Mouse (Mus musculus): ENCODE measurements around the gene Mindy4. TPM values are rescaled to one million over a fixed set of nuclear protein-coding genes. Genes with fewer than 3 reads are reported as not detected.
A peak's percentile ranks its signal among the peaks of the same experiment; 100 is the strongest.

Mindy4 gene
- polyA plus RNA-seq, 1 experiment from 2014 or later, result 18.6 TPM

- Histone ChIP-seq H3K9me3 (ENCODE audit: control insufficient read depth, low read length) (no peaks in the 10 kb centered on the region), H3K9ac (ENCODE audit: low read length) (no peak overlapping the region), H3K27me3 (ENCODE audit: control insufficient read depth, insufficient read depth, low read depth, low read length) (no peaks in the 10 kb centered on the region), H3K4me2 (ENCODE audit: low read depth, low read length) (no peak overlapping the region), H3K4me1 (replicated peaks; ENCODE audit: control insufficient read depth, insufficient read depth, low read length) (peaks cover 12% of the 10 kb centered on the region; the same call in 1 of the 2 replicates), H3K36me3 (ENCODE audit: control insufficient read depth, insufficient read depth, low read length) (no peaks in the 10 kb centered on the region), H3K27ac (ENCODE audit: low read length) (no peak overlapping the region), H3K4me3 (ENCODE audit: low read length) (no peak overlapping the region)
- no peak for ATAC-seq (ENCODE audit: low read depth)
- WGBS, result 89% methylated on average over 7 of the region's 7 CpGs
Observed at GRCm38 (mm10) chr6:55232101-55232500, 28.9 kb downstream of the Mindy4 start.

- peaks cover 12% of the 10 kb centered on the region; the same call in 1 of the 2 replicates for H3K4me1 ChIP-seq (replicated peaks; ENCODE audit: control insufficient read depth, insufficient read depth, low read length)
- H3K9me3 ChIP-seq (ENCODE audit: control insufficient read depth, low read length), result no peaks in the 10 kb centered on the region
- no peaks in the 10 kb centered on the region for H3K27me3 ChIP-seq (ENCODE audit: control insufficient read depth, insufficient read depth, low read depth, low read length)
- H3K4me3 ChIP-seq (ENCODE audit: low read length), result no peak overlapping the region
- no peak overlapping the region for H3K4me2 ChIP-seq (ENCODE audit: low read depth, low read length)
- no peak overlapping the region for H3K9ac ChIP-seq (ENCODE audit: low read length)
- H3K36me3 ChIP-seq (ENCODE audit: control insufficient read depth, insufficient read depth, low read length), result no peaks in the 10 kb centered on the region
- ATAC-seq (ENCODE audit: low read depth), result peak; percentile 61
- no peak overlapping the region for H3K27ac ChIP-seq (ENCODE audit: low read length)
- WGBS, result 46% methylated on average over 3 of the region's 3 CpGs
Observed at GRCm38 (mm10) chr6:55232524-55233264, 29.5 kb downstream of the Mindy4 start.

DNA sequence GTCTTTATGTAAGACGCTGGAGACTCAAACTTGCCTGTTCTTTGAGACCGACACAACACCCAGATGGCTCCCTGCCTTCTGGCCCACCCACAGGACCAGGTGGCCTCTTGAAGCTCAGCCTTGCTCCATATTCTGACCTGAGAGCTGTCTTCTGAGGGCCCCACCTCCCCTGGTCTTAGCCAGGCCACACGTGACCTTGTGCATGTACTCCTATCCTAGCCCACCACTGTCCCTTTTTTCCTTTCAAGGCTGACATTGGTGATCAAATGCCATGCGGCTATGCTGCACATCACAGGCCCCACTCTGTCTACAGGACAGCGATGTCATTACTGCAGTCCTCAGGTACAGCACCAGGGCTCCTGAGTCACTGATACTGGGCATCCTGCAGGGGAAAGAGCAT, 30.1 kb downstream of the Mindy4 start:
- no peaks in the 10 kb centered on the region for H3K27me3 ChIP-seq (ENCODE audit: control insufficient read depth, insufficient read depth, low read depth, low read length)
- 94% methylated on average over 5 of the region's 5 CpGs for WGBS
- ATAC-seq (ENCODE audit: low read depth), result no peak

DNA sequence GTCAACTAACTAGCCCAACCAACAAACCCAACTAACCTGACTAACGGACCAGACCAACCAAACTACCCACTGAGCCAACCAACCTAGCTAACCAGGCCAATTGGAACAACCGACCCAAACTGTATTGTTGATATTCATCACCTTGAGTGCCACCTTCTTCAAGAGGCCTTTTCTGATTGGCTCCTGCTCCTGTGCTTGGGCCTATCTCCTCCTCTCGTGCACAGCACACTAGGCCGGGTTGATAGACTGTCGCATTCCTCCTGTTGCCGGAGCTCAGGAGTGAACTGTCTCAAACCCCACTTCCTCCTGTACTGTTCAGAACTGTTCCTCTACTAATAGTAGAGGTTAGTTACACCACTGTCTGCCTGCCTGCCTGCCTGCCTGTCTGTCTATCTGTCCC, 31.5 kb downstream of the Mindy4 start:
- Histone ChIP-seq H3K27ac (ENCODE audit: low read length) (no peak overlapping the region), H3K4me2 (ENCODE audit: low read depth, low read length) (no peak overlapping the region), H3K4me1 (replicated peaks; ENCODE audit: control insufficient read depth, insufficient read depth, low read length) (peaks cover 21% of the 10 kb centered on the region), H3K27me3 (ENCODE audit: control insufficient read depth, insufficient read depth, low read depth, low read length) (no peaks in the 10 kb centered on the region), H3K9me3 (ENCODE audit: control insufficient read depth, low read length) (no peaks in the 10 kb centered on the region), H3K4me3 (ENCODE audit: low read length) (no peak overlapping the region), H3K36me3 (ENCODE audit: control insufficient read depth, insufficient read depth, low read length) (no peaks in the 10 kb centered on the region), H3K9ac (ENCODE audit: low read length) (no peak overlapping the region)
- WGBS, result 62% methylated on average over 6 of the region's 6 CpGs
- no peak for ATAC-seq (ENCODE audit: low read depth)

More for the DNA sequence above, 30.1 kb downstream of the Mindy4 start:
- Histone ChIP-seq H3K36me3 (ENCODE audit: control insufficient read depth, insufficient read depth, low read length) (no peaks in the 10 kb centered on the region), H3K9me3 (ENCODE audit: control insufficient read depth, low read length) (no peaks in the 10 kb centered on the region), H3K4me1 (replicated peaks; ENCODE audit: control insufficient read depth, insufficient read depth, low read length) (peaks cover 12% of the 10 kb centered on the region; the same call in 1 of the 2 replicates), H3K27ac (ENCODE audit: low read length) (no peak overlapping the region), H3K4me3 (ENCODE audit: low read length) (no peak overlapping the region), H3K4me2 (ENCODE audit: low read depth, low read length) (no peak overlapping the region), H3K9ac (ENCODE audit: low read length) (no peak overlapping the region)

- Histone ChIP-seq H3K4me1 (replicated peaks; ENCODE audit: control insufficient read depth, insufficient read depth, low read length) (peaks cover 21% of the 10 kb centered on the region), H3K9me3 (ENCODE audit: control insufficient read depth, low read length) (no peaks in the 10 kb centered on the region), H3K36me3 (ENCODE audit: control insufficient read depth, insufficient read depth, low read length) (no peaks in the 10 kb centered on the region), H3K4me3 (ENCODE audit: low read length) (no peak overlapping the region), H3K9ac (ENCODE audit: low read length) (no peak overlapping the region), H3K4me2 (ENCODE audit: low read depth, low read length) (no peak overlapping the region), H3K27ac (ENCODE audit: low read length) (peak overlapping the region; percentile 54; the same call in 1 of the 2 replicates), H3K27me3 (ENCODE audit: control insufficient read depth, insufficient read depth, low read depth, low read length) (no peaks in the 10 kb centered on the region)
- ATAC-seq (ENCODE audit: low read depth), result peak; percentile 57
- WGBS, result 24% methylated on average over 4 of the region's 4 CpGs
Observed at GRCm38 (mm10) chr6:55235733-55236132, 32.5 kb downstream of the Mindy4 start.

DNA sequence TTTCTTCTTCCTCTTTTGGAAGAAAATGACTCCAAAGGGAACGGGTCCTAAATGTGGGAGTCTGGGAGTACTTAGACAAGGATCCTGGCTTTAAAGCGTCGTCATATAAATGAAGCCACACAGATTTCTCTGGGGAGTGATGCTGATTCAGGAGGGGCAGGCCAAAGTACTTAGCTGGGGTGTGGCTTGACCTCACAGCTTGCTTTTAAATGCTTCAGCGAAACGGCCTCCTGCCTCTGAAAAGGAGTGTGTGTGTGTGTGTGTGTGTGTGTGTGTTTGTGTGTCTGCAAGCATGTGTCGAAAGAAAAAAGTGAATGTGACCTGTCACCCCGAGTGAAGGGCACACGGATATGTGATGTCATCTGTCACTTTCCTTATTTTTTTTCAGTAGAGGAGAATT, 36.7 kb downstream of the Mindy4 start:
- peaks cover 24% of the 10 kb centered on the region for H3K4me1 ChIP-seq (replicated peaks; ENCODE audit: control insufficient read depth, insufficient read depth, low read length)
- no peaks in the 10 kb centered on the region for H3K9me3 ChIP-seq (ENCODE audit: control insufficient read depth, low read length)
- no peaks in the 10 kb centered on the region for H3K36me3 ChIP-seq (ENCODE audit: control insufficient read depth, insufficient read depth, low read length)
- H3K4me2 ChIP-seq (ENCODE audit: low read depth, low read length), result no peak overlapping the region
- H3K27ac ChIP-seq (ENCODE audit: low read length), result no peak overlapping the region
- H3K4me3 ChIP-seq (ENCODE audit: low read length), result no peak overlapping the region
- no peak overlapping the region for H3K9ac ChIP-seq (ENCODE audit: low read length)
- WGBS, result 52% methylated on average over 8 of the region's 8 CpGs
- H3K27me3 ChIP-seq (ENCODE audit: control insufficient read depth, insufficient read depth, low read depth, low read length), result no peaks in the 10 kb centered on the region
- ATAC-seq (ENCODE audit: low read depth), result no peak

- Histone ChIP-seq H3K27ac (ENCODE audit: low read length) (no peak overlapping the region), H3K9ac (ENCODE audit: low read length) (no peak overlapping the region), H3K4me2 (ENCODE audit: low read depth, low read length) (no peak overlapping the region), H3K4me3 (ENCODE audit: low read length) (no peak overlapping the region), H3K4me1 (replicated peaks; ENCODE audit: control insufficient read depth, insufficient read depth, low read length) (peaks cover 18% of the 10 kb centered on the region), H3K27me3 (ENCODE audit: control insufficient read depth, insufficient read depth, low read depth, low read length) (no peaks in the 10 kb centered on the region), H3K9me3 (ENCODE audit: control insufficient read depth, low read length) (no peaks in the 10 kb centered on the region), H3K36me3 (ENCODE audit: control insufficient read depth, insufficient read depth, low read length) (no peaks in the 10 kb centered on the region)
- WGBS, result 78% methylated on average over 9 of the region's 9 CpGs
- no peak for ATAC-seq (ENCODE audit: low read depth)
Observed at GRCm38 (mm10) chr6:55240591-55241260, 37.5 kb downstream of the Mindy4 start.

DNA sequence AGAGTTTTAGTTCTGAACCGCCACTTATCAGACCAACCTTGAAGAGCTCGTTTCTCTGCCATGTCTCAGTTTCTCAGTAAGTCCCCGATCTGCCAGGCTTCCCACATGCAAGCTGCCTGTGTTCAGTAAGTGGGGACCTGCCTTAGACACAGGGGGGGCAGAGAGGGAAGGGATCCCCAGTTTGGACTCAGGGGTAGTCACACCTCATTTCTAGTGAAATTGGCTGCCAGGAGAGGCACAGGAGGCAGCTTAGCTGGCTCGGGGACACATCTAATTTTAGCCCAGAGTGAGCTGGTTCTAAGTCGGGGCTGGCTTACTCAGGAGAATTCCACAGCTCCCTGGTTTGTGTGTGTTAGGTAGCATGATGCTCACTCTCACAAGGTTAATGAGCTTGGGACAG, 38.3 kb downstream of the Mindy4 start:
- Histone ChIP-seq H3K27me3 (ENCODE audit: control insufficient read depth, insufficient read depth, low read depth, low read length) (no peaks in the 10 kb centered on the region), H3K4me3 (ENCODE audit: low read length) (no peak overlapping the region), H3K9ac (ENCODE audit: low read length) (no peak overlapping the region), H3K4me2 (ENCODE audit: low read depth, low read length) (no peak overlapping the region), H3K36me3 (ENCODE audit: control insufficient read depth, insufficient read depth, low read length) (0 out of 2 replicates have a peak, but pooled peaks cover 2% of the 10 kb centered on the region), H3K4me1 (replicated peaks; ENCODE audit: control insufficient read depth, insufficient read depth, low read length) (peaks cover 12% of the 10 kb centered on the region), H3K9me3 (ENCODE audit: control insufficient read depth, low read length) (no peaks in the 10 kb centered on the region), H3K27ac (ENCODE audit: low read length) (no peak overlapping the region)
- ATAC-seq (ENCODE audit: low read depth), result no peak
- WGBS, result 56% methylated on average over 5 of the region's 5 CpGs

DNA sequence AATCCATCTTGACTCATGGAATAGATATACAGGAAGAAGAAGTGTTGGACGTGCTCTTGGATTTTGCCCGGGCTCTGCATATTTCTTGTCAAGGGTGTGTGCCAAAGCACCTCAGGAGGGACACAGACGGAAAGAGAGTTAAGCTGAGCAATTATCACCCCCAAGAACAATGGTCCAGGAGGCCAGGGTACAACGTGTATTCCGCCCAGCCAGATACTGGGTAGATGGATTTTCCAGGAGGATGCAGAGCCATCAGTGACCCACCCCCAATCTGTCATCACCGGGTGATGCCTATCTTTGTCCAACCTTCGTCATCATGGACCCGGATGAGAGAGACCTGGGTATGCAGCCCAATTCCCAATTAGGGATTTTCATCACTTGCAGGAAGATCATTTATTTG, 42.5 kb downstream of the Mindy4 start:
- no peak for ATAC-seq (ENCODE audit: low read depth)
- WGBS, result 85% methylated on average over 8 of the region's 8 CpGs

More for the DNA sequence above, 42.5 kb downstream of the Mindy4 start:
- H3K9me3 ChIP-seq (ENCODE audit: control insufficient read depth, low read length), result peaks cover 2% of the 10 kb centered on the region
- H3K9ac ChIP-seq (ENCODE audit: low read length), result no peak overlapping the region
- no peak overlapping the region for H3K4me3 ChIP-seq (ENCODE audit: low read length)
- H3K27ac ChIP-seq (ENCODE audit: low read length), result no peak overlapping the region
- no peaks in the 10 kb centered on the region for H3K27me3 ChIP-seq (ENCODE audit: control insufficient read depth, insufficient read depth, low read depth, low read length)
- H3K36me3 ChIP-seq (ENCODE audit: control insufficient read depth, insufficient read depth, low read length), result 0 out of 2 replicates have a peak, but pooled peaks cover 2% of the 10 kb centered on the region
- no peak overlapping the region for H3K4me2 ChIP-seq (ENCODE audit: low read depth, low read length)
- peaks cover 4% of the 10 kb centered on the region for H3K4me1 ChIP-seq (replicated peaks; ENCODE audit: control insufficient read depth, insufficient read depth, low read length)
